In genomic region chr5:8894104-8894425, GRCm38 (mm10) we compare ENCODE assay signal across 7 mouse cellular contexts. TPM values are rescaled to one million over a fixed set of nuclear protein-coding genes. Genes with fewer than 3 reads are reported as not detected.
DNase-seq lines count a peak whose midpoint lies in the region; ATAC-seq lines count a peak whose summit lies in the region.

No protein-coding gene starts in this region.

- H3K4me3 ChIP-seq in erythroblast, embryonic 14.5 days (replicated peaks) = peak overlapping the region; percentile 91
- H3K4me3 ChIP-seq in limb, embryonic 11.5 days (ENCODE audit: low read depth, low read length) = peak overlapping the region; percentile 48

- H3K27me3 ChIP-seq in erythroblast, embryonic 14.5 days (ENCODE audit: control insufficient read depth) = no peaks in the 10 kb centered on the region
- H3K27me3 ChIP-seq in limb, embryonic 11.5 days (ENCODE audit: control insufficient read depth, insufficient read depth, low read length) = peaks cover 10% of the 10 kb centered on the region

- peak overlapping the region; percentile 47; the same call in 1 of the 2 replicates for H3K9ac ChIP-seq in limb, embryonic 11.5 days (ENCODE audit: low read length)

- H3K27ac ChIP-seq in limb, embryonic 11.5 days (replicated peaks; ENCODE audit: low read depth, low read length) = no peak overlapping the region

- peak; percentile 50; the same call in 1 of the 2 replicates for ATAC-seq in limb, embryonic 11.5 days (ENCODE audit: insufficient number of reproducible peaks, low FRiP score, low TSS enrichment, low read depth)
- peak; percentile 42 for ATAC-seq in neutrophil, adult 5-6 weeks (ENCODE audit: extremely low read depth, insufficient number of reproducible peaks, low FRiP score, poor library complexity, severe bottlenecking)

- peaks cover 43% of the 10 kb centered on the region for H3K36me3 ChIP-seq in erythroblast, embryonic 14.5 days (ENCODE audit: control insufficient read depth)
- no peaks in the 10 kb centered on the region for H3K36me3 ChIP-seq in limb, embryonic 11.5 days (ENCODE audit: control insufficient read depth, insufficient read depth, low read length)

- peaks cover 55% of the 10 kb centered on the region for H3K4me1 ChIP-seq in erythroblast, embryonic 14.5 days (ENCODE audit: control insufficient read depth)
- no peaks in the 10 kb centered on the region for H3K4me1 ChIP-seq in limb, embryonic 11.5 days (ENCODE audit: control insufficient read depth, insufficient read depth, low read length)

- DNase-seq in ovary, postnatal 14 days (ENCODE audit: low spot score) = peak; percentile 2
- DNase-seq in ovary, adult 18-20 months (ENCODE audit: low spot score) = no peak
- DNase-seq in limb, embryonic 11.5 days (ENCODE audit: low spot score) = no peak
- no peak for DNase-seq in cerebellum, adult 18-20 months
- DNase-seq in gastrocnemius, adult 8-10 months (ENCODE audit: low spot score in 2 of 2) = no peak

- peak overlapping the region; percentile 89 for H3K4me2 ChIP-seq in limb, embryonic 11.5 days (ENCODE audit: low read depth, severe bottlenecking)

- H3K9me3 ChIP-seq in erythroblast, embryonic 14.5 days (ENCODE audit: control insufficient read depth, low read length) = no peaks in the 10 kb centered on the region
- H3K9me3 ChIP-seq in limb, embryonic 11.5 days (ENCODE audit: control insufficient read depth, low read length) = no peaks in the 10 kb centered on the region

- 9% methylated on average over 15 of the region's 15 CpGs for WGBS in limb, embryonic 11.5 days

RNA-seq across cellular contexts. Expression of gene Abcb4, which starts 0.5 kb away (rescaled TPM):
- 7.1 and 13.5 TPM in 2 replicates for polyA plus RNA-seq in erythroblast, embryonic 14.5 days (2012)
- polyA plus RNA-seq in limb, embryonic 11.5 days (2014; fragmentation: Nextera tagmentation; extraction: Ambion mirVana) = 0.31 and 0.37 TPM in 2 replicates
- total RNA-seq in neutrophil, adult 5-6 weeks (2017) = 2.7 TPM in 2 replicates
- total RNA-seq in gastrocnemius, adult 8-10 months (2022) = 100 to 1,000 TPM in 1 of 4 experiments, 10 to 100 TPM in 3; 87.8 to 101 (median 94.9) TPM

Comparison
In these comparisons a context has a peak if more than half of its experiments do, and no peak if none do; other contexts are left out.
1. RNA of gene Abcb4, which starts 0.5 kb away (total RNA-seq): 87.8 to 101 TPM in gastrocnemius, adult 8-10 months; 2.7 TPM in neutrophil, adult 5-6 weeks; every median in the first group is over 10 times any median in the second.